Mouse (Mus musculus) midbrain, postnatal 0 days (tissue): ENCODE measurements around the gene Mif4gd. TPM values are rescaled to one million over a fixed set of nuclear protein-coding genes. Genes with fewer than 3 reads are reported as not detected.

ENCODE experiments used
- ATAC-seq: fragments of 200-750 bp; cut with Nextera tagmentation; 2 replicates; pipeline ENCODE4 v1.8.0; 2017; ENCODE audit warnings: moderate number of reproducible peaks, mild to moderate bottlenecking, moderate TSS enrichment, moderate library complexity; ENCODE audit not compliant: low FRiP score
- DNase-seq: peaks from one replicate; pipeline ENCODE4 v3.0.0-alpha.2; 2015; ENCODE audit warnings: low spot score
- H3K27ac ChIP-seq: fragments of 300-500 bp; sonication (generic); 2 replicates; pipeline ENCODE4 v1.5.1; 2014; ENCODE audit warnings: low read depth, mild to moderate bottlenecking, low read length, mixed read lengths
- H3K27me3 ChIP-seq: fragments of 300-500 bp; sonication (generic); 2 replicates; pipeline ENCODE4 v1.6.1; 2014; ENCODE audit warnings: low read length, control low read depth, mixed read lengths; ENCODE audit not compliant: insufficient read depth
- H3K36me3 ChIP-seq: fragments of 300-500 bp; sonication (generic); 2 replicates; pipeline ENCODE4 v1.6.1; 2014; ENCODE audit warnings: low read length, control low read depth, mixed read lengths; ENCODE audit not compliant: insufficient read depth
- H3K4me1 ChIP-seq: fragments of 300-500 bp; sonication (generic); 2 replicates; pipeline ENCODE4 v1.6.1; 2014; ENCODE audit warnings: mild to moderate bottlenecking, control low read depth, antibody characterized with exemption, low read length, mixed read lengths; ENCODE audit not compliant: insufficient read depth
- H3K4me2 ChIP-seq: fragments of 300-500 bp; sonication (generic); 2 replicates; pipeline ENCODE4 v1.6.1; 2014; ENCODE audit warnings: low read depth, mild to moderate bottlenecking, low read length, mixed read lengths; ENCODE audit not compliant: poor library complexity, severe bottlenecking
- H3K4me3 ChIP-seq: fragments of 300-500 bp; sonication (generic); 2 replicates; pipeline ENCODE4 v1.5.1; 2014; ENCODE audit warnings: low read depth, mild to moderate bottlenecking, low read length, moderate library complexity
- H3K9ac ChIP-seq: fragments of 300-500 bp; sonication (generic); replicated peaks from 2 replicates; pipeline ENCODE4 v1.6.1; 2014; ENCODE audit warnings: mild to moderate bottlenecking, low read length, moderate library complexity, mixed read lengths; ENCODE audit not compliant: poor library complexity, severe bottlenecking
- H3K9me3 ChIP-seq: fragments of 300-500 bp; sonication (generic); 2 replicates; pipeline ENCODE4 v1.6.1; 2016; ENCODE audit warnings: low read length, control low read depth
- CTCF ChIP-seq: IDR thresholded peaks from 2 replicates; pipeline ENCODE4 v1.5.1; 2016; ENCODE audit warnings: antibody characterized with exemption, mild to moderate bottlenecking
- WGBS: fragments of 180-500 bp; shearing (Covaris S2); extraction: QIAGEN DNeasy Blood & Tissue Kit; methylation state at CpG from one replicate; pipeline ENCODE4 v1.1.7; 2014; 5-methylcytosine and 5-hydroxymethylcytosine counted together
- polyA plus RNA-seq: library from polyadenylated mRNA; unstranded; fragments of >200 nt; fragmentation: Nextera tagmentation; extraction: Ambion mirVana; gene quantifications from 2 replicates; pipeline ENCODE4 v1.2.1, GENCODE M21; 2015
- total RNA-seq: library from RNA; depleted of rRNA; stranded (reverse); fragments of >200 nt; gene quantifications from 2 replicates; pipeline ENCODE4 v1.2.3, GENCODE M21; 2014; rRNA removed

Gene Mif4gd
- total RNA-seq (13.6 and 13.7 TPM in 2 replicates), polyA plus RNA-seq (15.7 and 17.7 TPM in 2 replicates)

DNA sequence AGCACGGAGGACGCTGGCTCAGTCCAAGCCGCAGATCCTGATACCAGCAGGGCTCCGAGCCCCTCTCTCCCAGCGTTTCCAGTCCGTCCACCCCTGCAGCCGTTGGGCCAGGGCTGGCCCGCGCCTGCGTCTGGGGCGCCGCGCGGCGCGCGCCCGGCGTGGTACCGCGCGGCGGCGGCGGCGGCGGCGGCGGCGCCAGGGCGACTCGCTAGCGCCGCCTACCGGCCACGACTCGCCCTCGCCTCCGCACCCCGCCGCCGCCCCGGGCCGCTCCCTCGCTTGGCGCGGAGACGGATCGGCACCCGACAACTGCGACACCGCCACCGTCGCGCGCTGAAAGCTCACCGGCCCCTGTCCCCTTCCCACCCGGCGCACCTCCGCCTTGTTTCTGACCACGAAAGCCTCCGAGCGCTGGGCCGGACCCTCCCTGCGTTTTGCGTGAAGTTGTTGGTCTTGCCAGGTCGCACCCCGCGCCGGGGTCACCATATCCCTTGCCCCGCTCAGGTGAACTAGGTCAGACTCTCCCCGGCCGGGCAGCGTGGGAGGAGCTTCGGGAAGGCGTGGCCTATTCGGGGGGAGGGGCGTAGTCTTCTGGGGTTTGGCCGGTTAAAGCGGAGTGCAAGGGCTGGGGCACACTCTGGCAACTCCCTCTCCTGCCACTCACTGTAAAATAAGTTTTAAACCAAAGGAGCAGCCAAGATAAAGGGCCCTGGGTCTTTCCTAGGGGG lies at the start of gene Mif4gd:
Gene Mif4gd, minus strand, starts transcription at position 560 of the 728 bp plus-strand sequence.
- TF ChIP-seq CTCF, result peak; percentile 59
- no peaks in the 10 kb centered on the region for H3K4me1 ChIP-seq
- H3K27ac ChIP-seq, result peak within 1 kb of the TSS; percentile 71
- H3K27me3 ChIP-seq, result no peaks in the 10 kb centered on the region
- peaks cover 23% of the 10 kb centered on the region for H3K36me3 ChIP-seq
- H3K4me3 ChIP-seq, result peak within 1 kb of the TSS; percentile 71
- WGBS, result under 1% methylated on average over 51 of the region's 80 CpGs
- DNase-seq (peak; percentile 70), ATAC-seq (peak; percentile 83)
- H3K9me3 ChIP-seq, result no peaks in the 10 kb centered on the region
- peak within 1 kb of the TSS; percentile 89 for H3K4me2 ChIP-seq
- peak within 1 kb of the TSS; percentile 83 for H3K9ac ChIP-seq

- Histone ChIP-seq H3K27me3 (no peaks in the 10 kb centered on the region), H3K9ac (no peak overlapping the region), H3K4me3 (no peak overlapping the region), H3K36me3 (no peaks in the 10 kb centered on the region), H3K27ac (no peak overlapping the region), H3K4me1 (no peaks in the 10 kb centered on the region), H3K9me3 (no peaks in the 10 kb centered on the region), H3K4me2 (no peak overlapping the region)
- TF ChIP-seq CTCF, result no peak
- DNase-seq (no peak), ATAC-seq (no peak)
- 97% methylated on average over 4 of the region's 4 CpGs for WGBS
Measured at GRCm38 (mm10) chr11:115660376-115660775, 47.6 kb upstream of the Mif4gd start.

- TF ChIP-seq CTCF, result no peak
- DNase-seq (no peak), ATAC-seq (no peak)
- no peak overlapping the region for H3K27ac ChIP-seq
- no peaks in the 10 kb centered on the region for H3K9me3 ChIP-seq
- H3K9ac ChIP-seq, result no peak overlapping the region
- no peak overlapping the region for H3K4me3 ChIP-seq
- 96% methylated on average over 6 of the region's 6 CpGs for WGBS
- no peaks in the 10 kb centered on the region for H3K27me3 ChIP-seq
- no peaks in the 10 kb centered on the region for H3K4me1 ChIP-seq
- H3K4me2 ChIP-seq, result no peak overlapping the region
- 0 out of 2 replicates have a peak, but pooled peaks cover 4% of the 10 kb centered on the region for H3K36me3 ChIP-seq
Measured at GRCm38 (mm10) chr11:115658521-115658920, 45.8 kb upstream of the Mif4gd start.

DNA sequence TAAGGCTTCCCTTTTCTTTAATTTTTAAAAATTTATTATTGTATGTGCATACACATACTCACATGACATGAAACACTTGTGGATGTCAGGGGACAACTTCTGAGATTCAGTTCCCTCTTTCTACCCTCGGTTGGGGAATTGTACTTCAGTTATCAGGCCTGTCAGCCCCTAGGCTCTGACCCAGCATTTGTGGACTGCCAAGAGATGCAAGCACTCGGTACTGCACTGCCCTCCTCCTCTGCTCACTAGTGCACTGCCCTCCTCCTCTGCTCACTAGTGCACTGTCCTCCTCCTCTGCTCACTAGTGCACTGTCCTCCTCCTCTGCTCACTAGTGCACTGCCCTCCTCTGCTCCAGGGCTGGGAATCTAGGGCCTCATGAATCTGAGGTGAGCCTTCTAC lies 41.4 kb upstream of the Mif4gd start:
- TF ChIP-seq CTCF, result no peak
- peaks cover 9% of the 10 kb centered on the region; the same call in 1 of the 2 replicates for H3K36me3 ChIP-seq
- DNase-seq (no peak), ATAC-seq (no peak)
- WGBS, result 78% methylated on average over 2 of the region's 2 CpGs
- no peaks in the 10 kb centered on the region for H3K4me1 ChIP-seq
- no peaks in the 10 kb centered on the region for H3K27me3 ChIP-seq
- H3K9me3 ChIP-seq, result no peaks in the 10 kb centered on the region
- H3K4me2 ChIP-seq, result no peak overlapping the region
- H3K27ac ChIP-seq, result no peak overlapping the region
- H3K9ac ChIP-seq, result no peak overlapping the region
- no peak overlapping the region for H3K4me3 ChIP-seq

GRCm38 (mm10) chr11:115653194-115653593 lies 40.4 kb upstream of the Mif4gd start:
- WGBS, result 89% methylated on average over 3 of the region's 3 CpGs
- H3K4me2 ChIP-seq, result no peak overlapping the region
- TF ChIP-seq CTCF, result no peak
- no peak overlapping the region for H3K4me3 ChIP-seq
- H3K27ac ChIP-seq, result no peak overlapping the region
- H3K36me3 ChIP-seq, result peaks cover 12% of the 10 kb centered on the region; the same call in 1 of the 2 replicates
- H3K27me3 ChIP-seq, result no peaks in the 10 kb centered on the region
- no peaks in the 10 kb centered on the region for H3K9me3 ChIP-seq
- no peak for DNase-seq
- H3K9ac ChIP-seq, result no peak overlapping the region
- no peak for ATAC-seq
- no peaks in the 10 kb centered on the region for H3K4me1 ChIP-seq

GRCm38 (mm10) chr11:115651680-115652079 lies 38.9 kb upstream of the Mif4gd start:
- TF ChIP-seq CTCF, result no peak
- H3K27me3 ChIP-seq, result no peaks in the 10 kb centered on the region
- WGBS, result 89% methylated on average over 3 of the region's 3 CpGs

More at GRCm38 (mm10) chr11:115651680-115652079, 38.9 kb upstream of the Mif4gd start:
- Histone ChIP-seq H3K4me3 (no peak overlapping the region), H3K27ac (no peak overlapping the region), H3K4me1 (no peaks in the 10 kb centered on the region), H3K9me3 (no peaks in the 10 kb centered on the region), H3K9ac (no peak overlapping the region), H3K4me2 (no peak overlapping the region), H3K36me3 (peaks cover 12% of the 10 kb centered on the region; the same call in 1 of the 2 replicates)
- no peak for ATAC-seq
- DNase-seq, result no peak
